Mouse (Mus musculus): ENCODE results near the gene Pgap3.

The Pgap3 gene

DNA sequence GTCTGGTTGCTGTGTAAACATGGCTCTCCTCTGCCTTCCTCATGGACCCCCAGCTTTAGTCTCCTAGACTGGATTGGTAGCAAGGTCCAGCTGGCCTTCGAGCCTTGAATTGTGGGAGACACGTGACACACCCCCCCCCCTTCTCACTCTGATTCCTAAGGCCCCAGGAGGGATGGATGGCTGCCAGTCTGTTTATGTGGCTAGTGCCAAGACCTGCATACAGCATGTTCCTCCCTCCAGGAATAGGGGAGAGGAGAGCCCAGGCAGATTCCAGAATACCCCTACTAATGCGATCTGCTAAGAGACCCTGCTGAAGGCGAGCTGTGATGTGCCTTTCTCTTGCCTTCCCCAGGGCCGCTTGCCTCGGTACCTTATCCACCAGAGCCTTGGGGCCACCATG is 20.2 kb downstream of the Pgap3 start:
- no peak for DNase-seq

DNA sequence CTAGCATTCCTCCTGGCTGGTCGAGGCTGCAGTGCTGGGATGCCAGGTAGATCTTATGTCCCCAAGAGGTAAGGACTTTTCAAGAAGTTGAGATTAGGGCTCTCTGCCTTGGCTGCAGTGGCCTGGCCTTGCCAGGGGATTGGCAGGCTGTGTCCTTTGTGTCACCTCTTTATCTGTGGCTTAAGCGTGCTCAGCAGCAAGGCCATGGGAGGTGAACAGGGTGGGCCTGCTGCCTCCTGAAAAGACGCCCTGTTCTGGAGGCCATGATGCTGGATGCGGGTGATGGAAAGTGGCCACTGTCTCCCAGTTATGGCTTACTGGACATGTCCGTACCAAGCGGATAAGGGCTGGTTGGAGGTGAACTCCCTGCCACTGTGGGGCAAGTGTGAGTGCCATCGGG is 20.9 kb downstream of the Pgap3 start:
- no peak for DNase-seq

DNA sequence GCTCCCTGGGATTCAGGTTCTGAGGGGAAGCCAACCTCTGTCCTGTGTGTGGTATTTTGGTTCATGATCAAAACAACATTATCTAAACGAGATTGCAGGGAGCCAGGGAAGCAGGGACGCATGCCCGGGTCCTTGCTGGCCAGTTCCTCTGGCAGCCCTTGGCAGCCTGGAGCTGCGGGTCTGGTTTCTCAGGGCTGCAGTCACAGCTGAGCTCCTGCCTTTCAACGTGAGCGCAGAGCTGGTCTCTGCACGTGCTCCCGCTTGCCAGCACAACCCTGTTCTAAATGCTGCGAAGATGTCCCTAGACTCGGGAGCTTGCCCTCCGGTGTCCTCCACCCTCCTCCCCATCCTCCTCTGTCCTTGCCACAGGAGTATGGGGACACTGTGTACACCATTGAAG is 22.5 kb downstream of the Pgap3 start:
- DNase-seq: no peak

DNA sequence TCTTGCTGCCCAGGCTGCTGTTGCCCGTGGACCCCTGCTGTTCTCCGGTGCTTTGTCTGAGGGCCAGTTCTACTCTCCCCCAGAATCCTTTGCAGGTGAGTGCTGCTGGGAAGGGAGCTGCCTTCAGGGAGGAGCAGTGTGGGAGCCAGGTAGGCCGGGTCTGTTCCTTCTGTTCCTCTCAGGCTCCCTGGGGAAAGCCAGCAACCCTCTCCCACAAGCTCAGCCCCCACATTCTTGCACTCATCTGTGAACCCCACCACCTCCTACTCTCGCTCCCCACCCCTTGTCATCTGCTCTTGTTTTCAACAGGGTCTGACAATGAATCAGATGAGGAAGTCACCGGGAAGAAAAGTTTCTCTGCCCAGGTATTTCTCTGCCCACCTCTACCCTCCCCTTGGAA is 23.5 kb downstream of the Pgap3 start:
- DNase-seq: no peak

DNA sequence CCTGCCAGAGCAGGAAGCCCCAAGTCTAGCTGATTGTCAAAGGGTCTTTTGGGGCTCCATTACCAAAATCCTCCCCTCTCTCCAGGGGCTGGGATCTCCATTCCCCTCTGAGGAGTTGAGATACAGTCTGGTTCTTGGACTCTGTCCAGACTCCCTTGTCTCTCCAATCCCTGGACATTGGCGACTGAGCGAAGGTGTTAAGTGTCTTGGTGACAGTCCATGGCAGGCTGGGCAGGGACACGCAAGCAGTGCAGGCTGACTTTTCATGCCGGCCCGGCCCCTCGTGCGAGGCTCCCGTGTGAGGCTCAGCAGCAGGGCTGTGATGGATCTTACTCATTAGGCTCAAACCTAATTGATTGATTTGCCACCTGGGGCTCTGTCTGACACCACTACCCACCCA is 26.0 kb downstream of the Pgap3 start:
- DNase-seq: no peak

DNA sequence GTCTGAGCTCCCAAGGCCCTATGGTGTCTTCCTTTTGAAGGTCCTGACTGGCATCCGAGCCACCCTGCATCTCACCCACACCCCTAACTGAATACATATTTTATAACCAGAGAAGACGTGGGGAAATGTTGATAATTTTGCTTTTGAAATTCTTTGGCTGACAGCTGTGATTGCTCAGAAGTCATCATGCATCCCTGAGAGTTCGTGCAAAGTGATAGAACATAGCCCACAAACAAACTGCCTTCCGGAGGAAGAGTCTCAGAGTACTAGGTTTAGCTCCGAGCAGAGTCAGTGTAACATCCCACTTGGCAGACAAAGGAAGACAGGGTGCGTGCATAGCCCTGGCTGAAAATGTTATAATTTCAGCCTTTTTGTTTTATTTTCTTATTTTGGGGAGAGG is 27.0 kb downstream of the Pgap3 start:
- no peak for DNase-seq

DNA sequence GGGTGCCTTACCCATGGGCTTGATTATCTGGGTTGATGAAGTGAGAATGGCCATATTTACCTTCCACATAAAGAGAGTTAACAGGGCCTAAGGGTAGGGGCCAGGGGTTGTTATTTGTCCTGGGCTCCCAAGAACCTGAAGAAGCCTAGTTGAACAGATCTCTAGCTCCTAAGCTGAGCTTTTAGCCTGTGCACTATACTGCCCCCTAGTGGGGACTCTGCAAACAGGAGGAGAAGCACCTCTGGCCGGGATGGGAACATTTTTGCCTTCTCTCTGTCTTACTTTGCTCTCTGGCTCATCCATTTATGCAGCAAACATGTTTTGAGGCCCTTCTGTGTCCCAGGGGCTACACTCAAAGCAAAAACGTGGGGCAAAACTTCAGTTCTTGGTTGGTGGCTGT is 27.9 kb downstream of the Pgap3 start:
- DNase-seq: peak; percentile 79

DNA sequence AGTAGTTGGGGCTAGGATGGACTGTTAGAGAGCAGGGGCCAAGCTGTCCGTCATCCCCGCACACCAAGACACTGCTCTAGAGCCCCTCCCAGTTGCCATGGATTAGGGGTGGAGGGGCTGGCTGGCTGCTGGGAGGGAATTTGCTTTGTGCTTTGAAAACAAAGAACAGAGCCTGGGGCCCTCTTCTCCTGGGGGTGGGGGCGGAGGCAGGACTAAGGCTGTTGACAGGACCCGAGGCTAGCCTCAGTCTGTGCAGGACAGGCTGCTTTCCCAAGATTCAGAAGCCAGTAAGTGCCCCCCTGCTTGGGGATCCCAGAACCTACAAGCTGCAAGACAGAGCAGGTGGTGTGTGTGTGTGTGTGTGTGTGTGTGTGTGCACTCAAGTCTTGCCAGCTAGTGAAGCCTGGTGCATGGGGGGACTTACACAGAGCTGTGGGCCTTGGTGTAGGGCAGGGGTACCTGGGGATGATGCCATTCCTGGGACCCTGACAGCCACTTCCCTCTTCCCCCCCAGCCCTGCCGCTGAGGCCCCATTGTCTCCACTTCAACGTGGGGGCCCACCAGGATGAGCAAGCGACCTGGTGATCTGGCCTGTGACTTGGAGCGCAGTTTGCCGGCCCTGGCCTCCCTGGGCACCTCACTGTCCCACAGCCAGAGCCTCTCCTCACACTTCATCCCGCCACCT is 28.6 kb downstream of the Pgap3 start:
- no peak for DNase-seq

DNA sequence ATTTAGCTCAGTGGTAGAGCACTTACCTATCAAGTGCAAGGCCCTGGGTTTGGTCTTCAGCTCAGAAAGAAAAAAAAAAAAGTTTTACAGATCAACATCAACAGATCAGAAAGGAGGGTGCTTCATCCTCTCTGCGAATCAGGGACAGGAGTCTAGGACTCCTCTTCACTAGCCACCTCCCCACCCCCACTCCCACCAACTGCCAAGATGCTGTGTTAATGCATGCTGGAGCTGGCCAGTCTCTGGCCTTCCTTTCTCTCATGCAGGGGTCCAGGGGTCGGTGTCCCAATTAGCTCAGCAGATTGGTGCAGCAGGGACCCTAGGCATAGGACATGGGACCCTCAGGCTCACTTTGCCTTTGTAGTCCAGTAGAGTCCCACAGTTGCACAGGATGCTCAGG is 29.7 kb downstream of the Pgap3 start:
- no peak for DNase-seq

DNA sequence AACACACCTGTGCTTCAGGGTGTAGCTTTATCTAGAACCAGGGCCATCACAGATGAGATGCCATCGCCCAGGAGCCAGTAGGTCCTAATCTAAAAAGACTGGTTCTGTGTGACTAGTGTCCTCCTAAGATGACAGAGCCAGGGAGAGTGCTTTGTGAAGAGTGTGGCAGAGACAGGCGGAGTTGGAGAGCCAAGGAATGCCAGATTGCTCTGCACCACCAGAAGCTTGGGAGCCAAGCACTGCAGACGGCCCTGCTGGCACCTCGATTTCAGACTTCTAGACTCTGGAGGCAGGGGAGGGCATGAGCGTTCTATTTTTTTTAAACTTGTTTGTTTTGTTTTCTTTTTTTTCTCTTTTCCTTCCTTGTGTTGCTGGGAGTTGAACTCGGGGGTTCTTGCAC is 31.0 kb downstream of the Pgap3 start:
- no peak for DNase-seq

DNA sequence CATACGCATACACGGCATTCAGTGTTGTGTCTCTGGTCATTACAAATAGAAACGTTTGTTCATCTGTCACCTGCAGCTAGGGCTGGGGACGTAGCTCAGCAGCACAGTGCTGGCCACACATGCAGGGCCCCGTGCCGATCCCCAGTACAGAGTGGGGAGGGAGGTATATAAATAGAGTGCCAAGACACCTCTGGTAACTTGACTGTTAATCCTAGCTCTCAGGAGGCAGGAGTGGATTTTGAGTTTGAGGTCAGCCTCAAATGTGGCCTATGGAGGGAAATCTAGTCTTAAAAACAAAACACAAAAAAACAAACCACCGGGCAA is 32.5 kb downstream of the Pgap3 start:
- no peak for DNase-seq

DNA sequence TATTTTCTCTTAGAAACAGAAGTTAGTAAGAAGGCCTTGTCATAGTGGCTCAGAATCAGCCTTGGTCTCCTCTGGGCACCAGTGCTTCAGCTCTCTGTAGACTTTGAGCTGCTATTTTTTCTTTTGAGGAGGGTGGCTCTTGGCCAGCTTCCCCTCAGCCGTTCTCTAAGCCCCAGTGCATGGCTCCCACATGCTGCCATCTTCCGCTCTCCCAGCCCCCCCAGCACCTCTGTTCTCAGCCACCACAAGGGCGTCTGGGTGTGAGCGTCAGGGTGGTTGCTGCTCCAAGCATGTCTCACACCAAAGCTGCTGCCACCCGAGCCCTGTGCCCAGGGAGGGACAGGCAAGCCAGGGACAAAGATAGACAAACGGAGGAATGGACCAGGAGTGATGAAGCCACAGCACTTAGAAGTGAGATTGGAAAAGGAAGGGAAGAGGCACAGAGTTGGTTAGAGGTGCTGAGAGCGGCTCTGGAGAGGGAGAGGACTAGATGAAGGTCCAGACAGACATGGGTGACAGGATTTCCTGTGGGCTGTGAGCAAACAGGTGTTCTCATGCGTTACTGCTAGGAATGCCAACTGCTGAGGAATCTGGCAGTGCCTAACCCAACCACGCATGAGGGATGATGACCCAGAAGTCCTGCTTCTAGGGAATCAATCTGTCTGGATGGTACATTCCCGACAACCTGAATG is 33.0 kb downstream of the Pgap3 start:
- no peak for DNase-seq

DNA sequence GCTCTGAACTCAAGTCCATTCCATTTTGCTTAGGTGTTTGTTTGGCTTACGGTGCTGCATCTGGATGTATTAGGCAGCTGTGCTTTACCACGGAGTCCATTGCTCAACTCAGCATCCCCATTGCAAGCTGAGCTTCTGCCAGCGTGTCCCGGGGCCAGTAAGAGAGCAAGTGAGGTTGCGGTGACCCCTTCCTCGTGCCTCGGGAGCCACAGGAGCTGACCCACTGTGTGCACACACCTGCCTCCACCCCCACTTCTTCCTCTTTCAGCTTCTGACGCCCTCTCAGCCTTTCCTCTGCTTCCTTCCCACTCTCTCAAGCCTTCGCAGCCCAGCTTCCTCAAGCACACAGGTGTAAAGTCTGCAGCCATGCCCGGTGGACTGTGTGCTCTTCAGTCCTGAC is 34.0 kb downstream of the Pgap3 start:
- no peak for DNase-seq

DNA sequence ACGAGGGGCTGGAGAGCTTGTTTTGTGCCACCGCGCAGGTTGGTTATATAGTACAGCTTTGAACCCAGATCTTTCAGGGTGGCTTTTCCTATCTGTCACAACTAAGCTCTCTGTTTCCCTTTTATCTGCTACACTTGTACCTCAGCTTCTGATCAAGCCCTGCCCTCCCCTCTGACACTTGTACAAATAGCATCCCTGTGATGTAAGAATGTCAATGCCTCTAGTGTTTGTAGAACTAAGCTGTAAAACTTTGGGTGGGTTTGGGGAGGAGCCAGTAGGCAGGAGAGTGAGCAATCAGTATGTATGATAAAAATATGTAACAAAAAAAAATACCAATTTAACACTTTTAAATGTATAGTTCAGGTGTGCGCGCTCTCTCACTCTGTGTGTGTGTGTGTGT is 35.9 kb downstream of the Pgap3 start:
- DNase-seq: no peak

DNA sequence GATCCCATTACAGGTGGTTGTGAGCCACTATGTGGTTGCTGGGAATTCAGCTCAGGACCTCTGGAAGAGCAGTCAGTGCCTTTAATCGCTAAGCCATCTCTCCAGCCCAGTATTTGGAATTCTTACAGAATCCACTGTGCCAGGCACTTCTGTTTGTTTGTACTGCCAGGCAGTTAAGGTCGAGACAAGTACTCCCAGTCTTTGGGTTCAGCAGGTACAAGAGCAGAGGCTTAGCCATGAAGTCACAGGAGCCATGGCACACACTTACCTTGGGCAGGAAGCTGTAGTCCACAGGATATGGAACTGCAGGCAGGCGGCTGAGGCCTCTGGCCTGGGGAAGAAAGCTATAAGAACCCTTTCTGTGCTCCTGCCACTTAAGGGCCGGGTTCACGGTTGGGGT is 36.5 kb downstream of the Pgap3 start:
- DNase-seq: peak; percentile 32

DNA sequence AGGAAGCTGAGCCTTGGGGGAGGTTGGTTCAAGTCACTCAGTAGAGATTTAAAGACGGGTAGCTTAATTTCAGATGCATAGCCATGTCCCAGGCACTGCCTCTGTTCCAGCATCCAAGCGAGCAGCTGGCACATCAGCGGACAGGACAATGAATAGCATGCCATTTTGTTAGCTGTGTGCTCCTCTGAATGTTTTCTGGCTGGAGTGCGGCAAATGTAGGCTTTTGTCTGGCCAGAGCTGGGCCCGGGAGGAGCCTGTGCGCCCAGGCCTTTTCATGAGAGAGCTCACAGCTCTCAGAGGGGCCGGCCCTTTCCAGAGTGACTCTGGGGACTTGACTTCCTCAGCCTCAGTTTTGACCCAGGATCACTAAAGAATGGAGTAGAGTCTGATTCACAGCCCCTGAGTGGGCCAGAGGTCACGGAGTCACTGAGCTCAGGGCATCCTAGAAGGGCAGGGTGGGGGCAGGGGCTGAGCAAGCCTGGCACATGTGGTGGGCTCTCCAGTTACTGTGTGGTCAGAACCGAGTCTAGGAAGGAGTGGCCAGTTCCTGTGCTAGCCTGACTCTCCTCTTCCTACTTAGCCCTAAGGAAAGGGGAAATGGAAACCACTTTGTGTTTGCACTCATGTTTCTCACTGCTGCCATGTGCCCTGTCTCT is 39.3 kb downstream of the Pgap3 start:
- DNase-seq: no peak

DNA sequence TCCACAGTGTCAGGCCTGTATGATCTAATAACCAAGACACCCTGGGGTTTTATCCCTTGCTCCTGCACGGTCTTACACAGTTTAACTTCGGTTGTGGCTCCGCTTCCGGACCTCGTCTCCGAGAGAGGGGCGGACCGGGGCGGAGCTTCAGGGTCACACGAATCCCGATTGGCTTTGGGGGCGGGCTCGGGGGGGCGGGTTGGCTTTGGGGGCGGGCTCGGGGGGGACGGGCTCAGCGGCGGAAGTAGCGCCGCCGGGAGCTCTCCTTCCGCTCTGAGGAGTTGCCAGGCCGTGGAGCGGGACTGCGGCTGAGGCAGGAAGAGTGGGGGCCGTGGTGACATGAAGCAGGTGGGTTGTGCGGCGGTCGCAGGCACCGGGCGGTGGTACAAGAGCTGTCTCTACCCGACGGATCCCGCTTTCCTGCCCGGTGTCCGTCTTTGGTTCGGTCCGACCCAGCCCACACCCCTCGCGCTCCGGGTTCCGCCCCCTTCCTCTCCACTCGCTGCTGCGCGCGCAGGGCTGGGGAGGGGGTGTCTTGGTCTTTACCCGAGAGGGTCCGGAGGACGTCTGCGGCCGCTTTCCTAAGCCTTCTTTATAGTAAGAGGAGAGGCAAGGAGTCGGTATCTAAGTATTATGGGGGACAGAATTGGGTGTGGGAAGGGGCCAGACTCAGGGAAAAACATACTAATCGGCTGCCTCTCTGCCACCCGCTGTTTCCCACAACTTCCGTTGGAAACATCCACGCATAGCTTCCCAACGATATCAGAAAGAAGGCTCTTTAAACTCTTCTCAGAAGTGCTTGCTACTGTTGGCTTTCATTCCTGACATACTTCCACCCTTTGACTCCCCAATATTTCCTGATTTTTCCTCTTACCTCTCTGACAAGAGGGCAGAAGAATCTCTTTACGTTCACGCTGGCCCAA is 41.9 kb downstream of the Pgap3 start, which contains the start of gene Stard3:
TSS of gene Stard3 (plus strand) at position 208 of the 923 bp plus-strand sequence.
- DNase-seq: peak; percentile 97

DNA sequence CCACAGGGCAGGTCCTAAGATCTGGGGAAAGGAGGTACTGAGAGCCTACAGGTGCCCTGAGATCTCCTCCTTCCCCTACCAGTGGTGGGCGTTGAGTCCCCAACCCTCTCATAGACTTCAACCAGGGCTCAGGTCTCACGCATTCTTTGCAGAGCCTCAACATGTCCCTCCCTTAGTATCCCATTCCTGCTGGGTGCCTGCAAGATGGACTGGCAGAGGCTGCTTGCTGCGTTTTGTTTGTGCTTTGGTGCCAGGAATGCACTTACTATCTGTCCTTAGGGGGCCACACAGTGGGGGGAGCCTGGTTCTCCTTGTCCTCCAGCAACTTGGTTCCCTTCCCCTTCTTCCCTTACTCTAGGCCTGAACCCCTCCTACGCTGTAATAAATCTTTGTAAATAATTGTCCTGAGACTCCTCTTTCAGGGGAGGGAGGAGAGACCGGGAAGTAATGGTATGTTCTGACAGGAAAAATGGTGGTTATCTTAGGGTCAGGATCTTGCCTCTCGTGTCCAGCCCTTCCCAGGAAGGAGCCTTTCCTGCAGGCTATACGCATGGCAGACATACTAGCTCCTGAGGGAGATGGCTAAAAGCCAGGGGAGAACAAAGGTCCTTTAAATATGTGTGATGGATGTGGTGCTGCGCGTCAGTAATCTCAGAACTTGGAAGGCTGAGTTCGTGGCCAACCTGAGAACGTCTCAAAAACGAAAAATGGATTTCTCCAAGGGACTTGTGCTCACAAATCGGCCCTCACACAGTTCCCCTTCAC is 42.7 kb downstream of the Pgap3 start:
- peak; percentile 70 for DNase-seq

DNA sequence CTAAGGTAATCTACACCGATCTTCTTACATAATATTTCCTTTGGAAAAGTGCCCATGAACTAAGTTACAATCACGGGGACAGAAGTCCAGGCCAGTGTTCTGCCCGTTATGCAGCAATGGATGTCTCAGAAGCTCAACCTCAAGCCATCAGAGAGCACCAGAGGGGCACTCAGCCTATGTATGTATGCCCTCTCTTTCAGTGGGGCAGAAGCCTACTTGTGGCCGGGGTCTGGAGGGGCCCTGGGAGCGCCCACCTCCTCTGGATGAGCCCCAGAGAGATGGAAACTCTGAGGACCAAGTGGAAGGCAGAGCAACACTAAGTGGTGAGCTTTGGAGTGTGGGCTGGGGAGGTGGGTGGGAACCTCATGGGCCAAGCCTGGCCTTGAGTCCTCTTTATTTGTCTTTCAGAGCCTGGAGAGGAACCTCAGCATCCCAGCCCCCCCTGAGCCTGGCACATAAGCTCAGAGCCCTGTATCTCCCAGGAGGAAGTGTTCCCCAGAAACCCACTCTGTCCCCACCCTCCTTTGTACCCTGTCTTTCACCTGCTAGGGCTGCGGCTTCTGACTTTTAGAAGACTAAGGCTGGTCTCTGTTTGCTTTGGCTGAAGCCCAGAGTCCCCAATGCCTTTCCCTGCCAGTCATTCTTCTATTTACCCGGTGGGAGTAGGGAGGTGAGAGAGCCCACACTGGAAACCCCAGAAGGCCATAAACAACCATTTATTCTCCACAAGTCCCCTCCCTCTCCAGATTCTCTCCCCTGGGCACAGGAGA is 43.5 kb downstream of the Pgap3 start:
- no peak for DNase-seq

DNA sequence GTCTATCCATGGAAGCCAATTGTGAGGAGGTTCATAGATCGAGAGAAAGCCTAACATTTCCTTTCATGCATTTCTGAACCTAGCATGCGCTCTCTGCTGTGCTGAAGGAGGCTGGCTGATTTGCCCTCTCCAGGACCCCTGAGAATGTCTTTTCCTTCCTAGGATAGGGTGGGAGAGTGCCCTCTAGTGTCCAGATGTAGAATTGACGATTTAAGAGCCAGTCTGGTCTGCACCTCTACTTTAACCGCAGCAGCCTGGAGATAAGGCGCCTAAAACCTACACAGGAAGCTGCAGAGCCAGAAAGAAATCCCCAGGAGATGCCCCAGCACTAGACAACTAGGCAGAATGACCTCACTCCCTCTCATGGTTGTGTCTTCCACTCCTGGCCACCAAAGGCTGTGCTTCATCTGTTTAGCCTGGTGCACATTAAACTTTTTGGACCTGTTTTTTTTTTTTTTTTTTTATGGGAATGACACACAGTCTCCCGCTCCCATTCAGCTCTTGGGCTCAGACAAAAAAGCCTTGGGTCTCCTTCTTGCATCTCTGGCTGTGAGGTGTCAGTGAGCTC is 44.5 kb downstream of the Pgap3 start:
- peak; percentile 80 for DNase-seq

DNA sequence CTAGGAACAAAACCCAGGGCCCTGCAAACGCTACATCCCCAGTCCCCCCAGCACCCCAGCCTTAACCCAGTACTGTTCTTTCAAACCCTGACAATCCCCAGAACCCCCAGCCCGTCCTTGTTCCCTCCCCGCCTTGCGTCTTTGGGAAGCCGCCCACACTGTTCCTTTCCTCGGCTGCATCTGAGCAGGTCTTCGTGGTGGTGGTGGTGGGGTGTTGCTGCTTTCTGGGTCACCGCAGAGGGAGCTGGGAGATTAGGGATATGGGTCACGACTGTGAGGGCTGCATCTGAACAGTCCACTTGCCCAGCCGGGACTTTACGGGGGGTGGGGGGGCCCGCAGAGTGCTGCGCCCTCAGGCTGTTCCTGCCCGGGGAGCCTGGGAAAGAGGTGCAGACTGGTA is 45.8 kb downstream of the Pgap3 start:
- DNase-seq: no peak
